Comparison of ENCODE assay signal across 18 mouse cellular contexts in genomic region chr1:164287406-164287805, GRCm38 (mm10). TPM values are rescaled to one million over a fixed set of nuclear protein-coding genes. Genes with fewer than 3 reads are reported as not detected.
A peak's percentile ranks its signal among the peaks of the same experiment; 100 is the strongest.
DNase-seq lines count a peak whose midpoint lies in the region; ATAC-seq lines count a peak whose summit lies in the region.
"Had no signal": no experiment of that assay in that cellular context is flagged by ENCODE, and none has a peak within 500 bp of the region (broad histone marks: within the 10 kb centered on the region; RNA-seq: fewer than 3 reads in every experiment).

No protein-coding gene starts in this region.

- H3K27me3 ChIP-seq in forebrain, embryonic 15.5 days: no peaks in the 10 kb centered on the region
- no peaks in the 10 kb centered on the region for H3K27me3 ChIP-seq in forebrain, embryonic 11.5 days (ENCODE audit: control insufficient read depth, insufficient read depth, low read length)
- H3K27me3 ChIP-seq: hindbrain, embryonic 12.5 days; liver, embryonic 13.5 days; neural tube, embryonic 13.5 days had no signal

- H3K4me3 ChIP-seq in forebrain, embryonic 15.5 days: no peak overlapping the region
- no peak overlapping the region for H3K4me3 ChIP-seq in forebrain, embryonic 11.5 days (ENCODE audit: low read depth, low read length)
- H3K4me3 ChIP-seq: hindbrain, embryonic 12.5 days; liver, embryonic 13.5 days; neural tube, embryonic 13.5 days had no signal

- ATAC-seq in forebrain, embryonic 15.5 days (replicated peaks): peak; percentile 71
- ATAC-seq in forebrain, embryonic 11.5 days (replicated peaks; ENCODE audit: low FRiP score): no peak
- ATAC-seq: midbrain, embryonic 16.5 days had no signal

- 59% methylated on average over 15 of the region's 15 CpGs for WGBS in forebrain, embryonic 15.5 days
- WGBS in forebrain, embryonic 11.5 days: 59% methylated on average over 15 of the region's 15 CpGs

- H3K4me1 ChIP-seq in forebrain, embryonic 15.5 days: no peaks in the 10 kb centered on the region
- H3K4me1 ChIP-seq in forebrain, embryonic 11.5 days (replicated peaks; ENCODE audit: control insufficient read depth, insufficient read depth, low read length): no peaks in the 10 kb centered on the region
- H3K4me1 ChIP-seq: hindbrain, embryonic 12.5 days; liver, embryonic 13.5 days; neural tube, embryonic 13.5 days had no signal

- no peak for DNase-seq in forebrain, embryonic 11.5 days (ENCODE audit: low spot score)
- peak; percentile 78 for DNase-seq in left cerebral cortex, postnatal 4 days
- no peak for DNase-seq in left cerebral cortex, postnatal 25 days (ENCODE audit: low spot score in 2 of 2)
- peak; percentile 91 to 92 for DNase-seq in cerebellum, postnatal 10 days
- no peak for DNase-seq in thymus, postnatal 14 days
- DNase-seq in adrenal gland, adult (ENCODE audit: inconsistent age in 2 of 2, low spot score in 1 of 2): no peak
- no peak for DNase-seq in left cerebral cortex, adult 18-20 months (ENCODE audit: low spot score in 2 of 2)
- DNase-seq: embryo, embryonic 11 days; gastrocnemius, postnatal 14 days; liver, embryonic 13.5 days; lung, postnatal 14 days; right cerebral cortex, adult 18-20 months had no signal

- no peaks in the 10 kb centered on the region for H3K9me3 ChIP-seq in forebrain, embryonic 15.5 days
- H3K9me3 ChIP-seq in forebrain, embryonic 11.5 days (ENCODE audit: control insufficient read depth, low read length): no peaks in the 10 kb centered on the region
- H3K9me3 ChIP-seq: G1E; hindbrain, embryonic 12.5 days; liver, embryonic 13.5 days; neural tube, embryonic 13.5 days had no signal

- intact Hi-C loops in left cerebral cortex, postnatal 4 days (cut with DNase I): no loop called here
- intact Hi-C loops in left cerebral cortex, postnatal 25 days (cut with DNase I): no loop called here

- H3K9ac ChIP-seq in forebrain, embryonic 15.5 days (replicated peaks): no peak overlapping the region
- no peak overlapping the region for H3K9ac ChIP-seq in forebrain, embryonic 11.5 days (ENCODE audit: low read length)
- H3K9ac ChIP-seq: hindbrain, embryonic 12.5 days; liver, embryonic 13.5 days; neural tube, embryonic 13.5 days had no signal

- no peak overlapping the region for H3K4me2 ChIP-seq in forebrain, embryonic 15.5 days (replicated peaks)
- no peak overlapping the region for H3K4me2 ChIP-seq in forebrain, embryonic 11.5 days (ENCODE audit: low read depth, low read length, severe bottlenecking)
- H3K4me2 ChIP-seq: heart, embryonic 11.5 days; hindbrain, embryonic 12.5 days; liver, embryonic 13.5 days; neural tube, embryonic 13.5 days had no signal

- no peak overlapping the region for H3K27ac ChIP-seq in forebrain, embryonic 15.5 days (replicated peaks)
- H3K27ac ChIP-seq in forebrain, embryonic 11.5 days (ENCODE audit: low read depth, low read length): no peak overlapping the region
- H3K27ac ChIP-seq: hindbrain, embryonic 12.5 days; liver, embryonic 13.5 days; neural tube, embryonic 13.5 days had no signal

- H3K36me3 ChIP-seq in forebrain, embryonic 15.5 days: peaks cover 28% of the 10 kb centered on the region
- H3K36me3 ChIP-seq in forebrain, embryonic 11.5 days (ENCODE audit: control insufficient read depth, insufficient read depth, low read length): no peaks in the 10 kb centered on the region; the same call in 1 of the 2 replicates

RNA-seq across cellular contexts. Expression of gene Ccdc181, which starts 12.0 kb away (rescaled TPM):
- polyA plus RNA-seq in forebrain, embryonic 15.5 days (2015; fragmentation: Nextera tagmentation; extraction: Ambion mirVana): 21.7 and 22.3 TPM in 2 replicates
- 18.4 and 18.5 TPM in 2 replicates for polyA plus RNA-seq in forebrain, embryonic 11.5 days (2014; fragmentation: Nextera tagmentation; extraction: Ambion mirVana)
- 10 to 100 TPM; 21.2 to 22.3 TPM for total RNA-seq in left cerebral cortex, postnatal 4 days (2021)
- total RNA-seq in left cerebral cortex, postnatal 25 days (2021): 10 to 100 TPM; 21.6 to 22.5 TPM
- 10 to 100 TPM; 24.6 to 25.3 TPM for total RNA-seq in left cerebral cortex, adult 18-20 months (2021)

RNA-seq across cellular contexts. Expression of gene Nme7, which starts 16.5 kb away (rescaled TPM):
- 41.6 and 42.4 TPM in 2 replicates for polyA plus RNA-seq in forebrain, embryonic 15.5 days (2015; fragmentation: Nextera tagmentation; extraction: Ambion mirVana)
- polyA plus RNA-seq in forebrain, embryonic 11.5 days (2014; fragmentation: Nextera tagmentation; extraction: Ambion mirVana): 34.7 and 40.5 TPM in 2 replicates
- total RNA-seq in left cerebral cortex, postnatal 4 days (2021): 10 to 100 TPM; 21.5 to 24.4 TPM
- 10 to 100 TPM; 22.4 to 24.7 TPM for total RNA-seq in left cerebral cortex, postnatal 25 days (2021)
- 10 to 100 TPM; 22.2 to 23.2 TPM for total RNA-seq in left cerebral cortex, adult 18-20 months (2021)

RNA-seq across cellular contexts. Expression of gene Blzf1, which starts 19.9 kb away (rescaled TPM):
- 29.1 and 32.0 TPM in 2 replicates for polyA plus RNA-seq in forebrain, embryonic 15.5 days (2015; fragmentation: Nextera tagmentation; extraction: Ambion mirVana)
- polyA plus RNA-seq in forebrain, embryonic 11.5 days (2014; fragmentation: Nextera tagmentation; extraction: Ambion mirVana): 24.4 and 26.9 TPM in 2 replicates
- total RNA-seq in left cerebral cortex, postnatal 4 days (2021): 10 to 100 TPM; 19.8 to 24.3 TPM
- total RNA-seq in left cerebral cortex, postnatal 25 days (2021): 10 to 100 TPM; 26.2 to 28.5 TPM
- 10 to 100 TPM; 22.0 to 23.6 TPM for total RNA-seq in left cerebral cortex, adult 18-20 months (2021)

RNA-seq across cellular contexts. Expression of gene Slc19a2, which starts 38.6 kb away (rescaled TPM):
- 6.9 and 7.2 TPM in 2 replicates for polyA plus RNA-seq in forebrain, embryonic 15.5 days (2015; fragmentation: Nextera tagmentation; extraction: Ambion mirVana)
- polyA plus RNA-seq in forebrain, embryonic 11.5 days (2014; fragmentation: Nextera tagmentation; extraction: Ambion mirVana): 13.2 and 14.4 TPM in 2 replicates
- 1 to 10 TPM; 8.9 to 9.1 TPM for total RNA-seq in left cerebral cortex, postnatal 4 days (2021)
- total RNA-seq in left cerebral cortex, postnatal 25 days (2021): 10 to 100 TPM; 12.2 to 13.2 TPM
- total RNA-seq in left cerebral cortex, adult 18-20 months (2021): 10 to 100 TPM; 13.7 TPM

Comparison
In these comparisons a context has a peak if more than half of its experiments do, and no peak if none do; other contexts are left out.
1. DNase-seq: peak in left cerebral cortex, postnatal 4 days (single experiment) and cerebellum, postnatal 10 days (2 of 2); none in forebrain, embryonic 11.5 days (single experiment), left cerebral cortex, postnatal 25 days (0 of 2), thymus, postnatal 14 days (single experiment), adrenal gland, adult (0 of 2) and left cerebral cortex, adult 18-20 months (0 of 2).